Mouse (Mus musculus): ENCODE results near the gene Dock4. TPM values are rescaled to one million over a fixed set of nuclear protein-coding genes. Genes with fewer than 3 reads are reported as not detected.
A peak's percentile ranks its signal among the peaks of the same experiment; 100 is the strongest.

Gene Dock4
- total RNA-seq (2021): 10 to 100 TPM; 86.1 to 86.3 TPM
- long read RNA-seq, experiment 1, full-length matches to known transcripts: 5 of 41 reads
- long read RNA-seq, experiment 1, partial matches to known transcripts: 22 of 41 reads
- long read RNA-seq, experiment 1, other reads (novel, unspliced or antisense): 14 of 41 reads
- long read RNA-seq, experiment 2, full-length matches to known transcripts: 7 of 19 reads
- long read RNA-seq, experiment 2, partial matches to known transcripts: 8 of 19 reads
- long read RNA-seq, experiment 2, other reads (novel, unspliced or antisense): 4 of 19 reads

GRCm38 (mm10) chr12:40445648-40446449 is at the start of gene Dock4, which contains the start of gene Zfp277:
Gene Dock4 (plus strand): TSS chr12:40445952.
Gene Zfp277 (minus strand): TSS chr12:40445902.
- intact Hi-C loops (cut with DNase I): loop anchor here (2.0 to 10.0 kb wide), 5 partner anchors 56 to 349 kb away; no protein-coding TSS in a partner anchor

GRCm38 (mm10) chr12:40398916-40399315 is 46.8 kb upstream of the Dock4 start:
- peak in 1 of 2 experiments; percentile 2 for DNase-seq (ENCODE audit: low spot score in 2 of 2)
- intact Hi-C loops (cut with DNase I): no loop called here

More at GRCm38 (mm10) chr12:40445648-40446449, at the start of gene Dock4, which contains the start of gene Zfp277:
- peak; percentile 99 to 100 for DNase-seq (ENCODE audit: low spot score in 2 of 2)

- intact Hi-C loops (cut with DNase I): no loop called here
- peak in 1 of 2 experiments; percentile 1 for DNase-seq (ENCODE audit: low spot score in 2 of 2)
Measured at GRCm38 (mm10) chr12:40399386-40399785, 46.4 kb upstream of the Dock4 start.

GRCm38 (mm10) chr12:40399812-40400211 is 45.9 kb upstream of the Dock4 start:
- intact Hi-C loops (cut with DNase I): no loop called here
- peak in 1 of 2 experiments; percentile 4 for DNase-seq (ENCODE audit: low spot score in 2 of 2)

- DNase-seq (ENCODE audit: low spot score in 2 of 2): peak; percentile 41 to 73
Measured at GRCm38 (mm10) chr12:40414682-40415311, 31.0 kb upstream of the Dock4 start.

GRCm38 (mm10) chr12:40415312-40415925 is 30.3 kb upstream of the Dock4 start:
- intact Hi-C loops (cut with DNase I): no loop called here
- DNase-seq (ENCODE audit: low spot score in 2 of 2): no peak

More at GRCm38 (mm10) chr12:40414682-40415311, 31.0 kb upstream of the Dock4 start:
- intact Hi-C loops (cut with DNase I): no loop called here

GRCm38 (mm10) chr12:40417257-40417656 is 28.5 kb upstream of the Dock4 start:
- intact Hi-C loops (cut with DNase I): no loop called here
- DNase-seq (ENCODE audit: low spot score in 2 of 2): no peak

GRCm38 (mm10) chr12:40424991-40425390 is 20.8 kb upstream of the Dock4 start:
- intact Hi-C loops (cut with DNase I): no loop called here
- no peak for DNase-seq (ENCODE audit: low spot score in 2 of 2)

GRCm38 (mm10) chr12:40427606-40428005 is 18.1 kb upstream of the Dock4 start:
- intact Hi-C loops (cut with DNase I): no loop called here

GRCm38 (mm10) chr12:40429976-40430375 is 15.8 kb upstream of the Dock4 start:
- intact Hi-C loops (cut with DNase I): no loop called here
- DNase-seq (ENCODE audit: low spot score in 2 of 2): no peak

More at GRCm38 (mm10) chr12:40427606-40428005, 18.1 kb upstream of the Dock4 start:
- no peak for DNase-seq (ENCODE audit: low spot score in 2 of 2)

- no peak for DNase-seq (ENCODE audit: low spot score in 2 of 2)
- intact Hi-C loops (cut with DNase I): no loop called here
Measured at GRCm38 (mm10) chr12:40431075-40431474, 14.7 kb upstream of the Dock4 start.

- peak in 1 of 2 experiments; percentile 44 for DNase-seq (ENCODE audit: low spot score in 2 of 2)
- intact Hi-C loops (cut with DNase I): no loop called here
Measured at GRCm38 (mm10) chr12:40434101-40434500, 11.7 kb upstream of the Dock4 start.

- DNase-seq (ENCODE audit: low spot score in 2 of 2): no peak
- intact Hi-C loops (cut with DNase I): no loop called here
Measured at GRCm38 (mm10) chr12:40438049-40438448, 7.7 kb upstream of the Dock4 start.

GRCm38 (mm10) chr12:40445206-40445605 is 546 bp upstream of the Dock4 start:
- intact Hi-C loops (cut with DNase I): loop anchor here (5.0 to 10.0 kb wide), 4 partner anchors 57 to 350 kb away; no protein-coding TSS in a partner anchor
- DNase-seq (ENCODE audit: low spot score in 2 of 2): no peak

GRCm38 (mm10) chr12:40446450-40447381 is 964 bp downstream of the Dock4 start:
- intact Hi-C loops (cut with DNase I): loop anchor here (2.0 to 10.0 kb wide), 5 partner anchors 56 to 348 kb away; no protein-coding TSS in a partner anchor
- DNase-seq (ENCODE audit: low spot score in 2 of 2): peak; percentile 33 to 38

GRCm38 (mm10) chr12:40447561-40448355 is 2.0 kb downstream of the Dock4 start:
- intact Hi-C loops (cut with DNase I): loop anchor here (2.0 to 10.0 kb wide), 5 partner anchors 55 to 347 kb away; no protein-coding TSS in a partner anchor
- DNase-seq (ENCODE audit: low spot score in 2 of 2): no peak

- DNase-seq (ENCODE audit: low spot score in 2 of 2): no peak
- intact Hi-C loops (cut with DNase I): loop anchor here (5.0 to 10.0 kb wide), 4 partner anchors 53 to 346 kb away; no protein-coding TSS in a partner anchor
Measured at GRCm38 (mm10) chr12:40449119-40449795, 3.5 kb downstream of the Dock4 start.

Data from left cerebral cortex, postnatal 14 days (tissue).